Mouse (Mus musculus) embryo, embryonic 11.5 days (tissue): Measurements from ENCODE around the gene Zfp692.
"Not testable (repeated sequence)": the region's sequence is repeated elsewhere in the genome, so short reads cannot be mapped to it uniquely, and the experiment has no call there.

Source experiments
- DNase-seq: peaks from one replicate; pipeline ENCODE4 v3.0.0-alpha.2; 2012; ENCODE audit warnings: low read depth, low spot score

Gene Zfp692

GRCm38 (mm10) chr11:58306860-58307308 lies at the start of gene Zfp692:
Gene Zfp692, plus strand, starts transcription at chr11:58307069.
- peak; percentile 91 for DNase-seq

DNA sequence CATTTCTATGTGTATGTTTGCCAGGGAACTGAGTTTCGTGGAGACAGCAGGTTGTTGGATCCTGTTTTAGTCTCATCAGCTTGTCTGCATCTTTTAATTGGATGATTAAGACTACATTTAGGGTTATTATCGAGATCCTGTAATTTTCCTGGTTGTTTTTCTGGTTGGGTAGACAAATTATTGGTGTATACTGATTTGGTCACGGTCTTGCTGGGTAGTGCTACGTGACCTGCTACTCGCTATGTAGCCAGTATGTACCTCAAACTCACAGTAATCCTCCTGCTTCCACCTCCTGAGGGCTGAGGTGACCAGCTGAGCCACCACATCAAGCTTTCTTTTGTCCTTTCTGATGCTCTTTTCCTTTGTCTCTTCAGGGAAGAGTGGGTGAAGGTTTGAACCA lies 49.1 kb upstream of the Zfp692 start:
- DNase-seq: no peak

DNA sequence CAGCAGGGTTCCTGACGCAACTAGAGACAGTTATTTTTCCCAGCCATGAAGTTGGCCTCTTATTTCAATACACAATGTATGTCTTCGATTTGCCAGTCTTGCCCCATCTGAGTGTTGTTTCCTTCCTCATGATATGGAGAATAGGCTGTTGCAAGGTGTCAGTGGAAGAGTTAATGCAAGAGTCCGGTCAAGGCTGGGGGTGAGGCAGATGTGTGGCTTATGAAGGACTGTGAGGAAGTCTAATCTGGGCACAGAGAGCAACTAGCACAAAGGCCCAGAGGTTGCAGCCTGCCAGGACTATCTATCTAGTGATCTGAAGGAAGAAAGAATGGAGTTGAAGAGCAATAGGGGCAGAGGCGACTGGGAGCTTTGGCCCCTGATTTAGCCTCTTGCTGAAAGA lies 46.7 kb upstream of the Zfp692 start:
- DNase-seq: no peak

DNA sequence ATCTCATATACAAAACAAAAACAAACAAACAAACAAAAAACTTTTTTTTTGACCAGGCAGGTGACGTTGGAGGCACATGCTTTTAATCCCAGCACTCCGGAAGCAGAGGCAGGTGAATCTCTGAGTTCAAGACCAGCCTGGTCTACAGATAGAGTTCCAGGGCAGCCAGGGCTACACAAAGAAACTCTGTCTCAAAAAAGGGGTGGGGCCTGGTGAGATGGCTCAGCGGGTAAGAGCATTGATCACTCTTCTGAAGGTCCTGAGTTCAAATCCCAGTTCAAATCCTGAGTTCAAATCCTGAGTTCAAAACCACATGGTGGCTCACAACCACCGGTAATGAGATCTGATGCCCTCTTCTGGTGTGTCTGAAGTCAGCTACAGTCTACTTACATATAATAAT lies 45.0 kb upstream of the Zfp692 start:
- no peak for DNase-seq

DNA sequence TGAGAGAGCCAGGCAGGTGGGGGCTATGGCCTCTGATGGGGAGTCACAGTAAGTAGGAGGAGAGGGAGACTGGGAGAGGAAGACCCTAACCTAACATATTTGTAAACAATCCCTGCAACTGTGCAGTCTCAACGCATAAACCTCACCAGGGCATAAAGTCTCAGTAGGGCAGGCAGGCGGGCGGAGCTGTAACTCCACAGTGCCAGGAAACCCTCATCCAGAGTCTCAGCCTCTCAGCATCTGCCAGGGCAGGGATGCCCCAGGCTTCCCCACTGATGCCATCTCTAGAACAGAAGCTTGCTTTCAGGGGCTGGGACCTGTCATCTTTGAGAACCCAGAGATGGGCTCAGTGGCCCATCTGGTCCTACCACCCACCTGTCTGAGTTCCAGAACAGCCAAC lies 44.5 kb upstream of the Zfp692 start:
- no peak for DNase-seq

GRCm38 (mm10) chr11:58263516-58263915 lies 43.4 kb upstream of the Zfp692 start:
- DNase-seq: no peak

DNA sequence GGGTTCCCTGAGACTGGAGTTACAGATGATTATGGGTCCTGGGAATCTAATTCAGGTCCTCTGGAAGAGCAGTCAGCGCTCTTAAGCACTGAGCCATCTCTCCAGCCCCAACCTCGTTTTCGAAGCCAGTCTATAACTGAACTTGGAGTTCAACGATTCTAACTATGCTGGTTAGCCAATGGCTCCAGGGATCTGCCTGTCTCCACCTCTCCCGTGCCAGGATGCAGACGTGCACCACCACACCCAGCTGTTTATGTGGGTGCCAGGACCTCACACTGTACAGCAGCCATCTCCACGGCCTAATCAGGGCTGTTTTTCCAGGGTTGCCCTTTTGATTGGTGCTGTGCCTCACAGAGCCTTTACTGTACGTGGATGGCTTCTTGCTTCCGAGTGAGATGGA lies 42.3 kb upstream of the Zfp692 start:
- DNase-seq: no peak

DNA sequence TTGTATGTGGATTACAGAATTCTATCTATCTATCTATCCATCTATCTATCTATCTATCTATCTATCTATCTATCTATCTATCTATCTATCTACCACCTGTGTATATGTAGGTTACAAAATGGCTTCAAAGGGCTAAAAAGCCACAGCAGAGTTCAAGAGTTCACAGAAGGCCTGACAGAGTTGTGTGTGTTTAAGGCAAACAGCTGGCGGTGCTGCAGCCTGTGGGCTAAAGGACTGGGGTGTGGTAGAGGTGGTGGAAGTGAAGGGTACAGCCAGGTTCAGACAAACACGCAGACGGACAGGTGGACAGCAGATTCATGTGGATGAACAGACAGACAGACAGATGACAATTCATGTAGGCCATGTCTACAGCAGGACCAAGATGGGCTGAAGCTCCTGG lies 38.6 kb upstream of the Zfp692 start:
- DNase-seq: no peak

- no peak for DNase-seq
Measured at GRCm38 (mm10) chr11:58274572-58274971, 32.3 kb upstream of the Zfp692 start, which contains the start of gene 4930438A08Rik. Gene 4930438A08Rik, plus strand, starts transcription at chr11:58274799.

DNA sequence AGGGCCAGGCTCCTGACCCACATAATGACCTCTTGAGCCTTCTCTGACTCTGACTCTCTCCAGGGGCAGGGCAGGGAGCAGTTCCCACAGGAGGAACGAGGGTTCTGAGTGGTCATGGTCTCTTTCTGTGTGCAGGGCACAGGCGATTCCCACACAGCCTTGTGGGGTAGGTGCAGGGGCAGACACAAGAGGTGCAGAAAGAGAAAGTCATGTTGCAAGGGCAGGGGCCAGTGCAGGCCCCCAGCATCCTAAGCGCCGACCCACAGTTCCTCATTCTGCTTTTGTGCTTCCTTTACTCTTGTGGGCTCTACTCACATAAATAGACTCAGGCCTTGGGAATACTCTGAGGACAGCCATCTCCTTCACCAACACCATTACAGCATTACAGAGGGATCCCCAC lies 31.1 kb upstream of the Zfp692 start:
- DNase-seq: no peak

DNA sequence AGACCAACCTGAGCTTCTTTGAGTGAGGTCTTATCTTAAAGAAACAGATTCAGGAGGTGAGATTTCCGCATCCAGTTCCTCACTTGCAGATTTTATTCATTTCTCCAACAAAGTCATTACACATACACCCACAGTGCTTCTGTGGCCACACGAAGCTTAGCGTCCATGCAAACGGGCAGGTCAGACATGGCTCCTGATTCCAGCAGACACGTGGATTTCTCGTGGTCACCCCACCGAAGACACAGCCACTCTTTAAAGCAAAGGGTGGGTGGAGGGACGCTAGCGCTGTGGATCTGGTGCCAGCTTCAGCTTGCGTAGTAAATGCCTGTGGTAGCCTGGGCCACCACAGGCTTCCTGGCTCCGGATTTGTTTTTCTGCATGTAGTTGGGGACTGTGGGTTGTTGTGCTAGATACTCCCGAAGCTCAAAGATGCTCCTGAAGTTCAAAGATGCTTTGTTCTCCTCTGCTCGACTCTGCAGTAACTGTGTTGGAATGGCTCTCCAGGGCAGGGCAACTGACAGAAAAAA lies 24.8 kb upstream of the Zfp692 start:
- DNase-seq: no peak

GRCm38 (mm10) chr11:58282518-58282917 lies 24.4 kb upstream of the Zfp692 start:
- DNase-seq: no peak

DNA sequence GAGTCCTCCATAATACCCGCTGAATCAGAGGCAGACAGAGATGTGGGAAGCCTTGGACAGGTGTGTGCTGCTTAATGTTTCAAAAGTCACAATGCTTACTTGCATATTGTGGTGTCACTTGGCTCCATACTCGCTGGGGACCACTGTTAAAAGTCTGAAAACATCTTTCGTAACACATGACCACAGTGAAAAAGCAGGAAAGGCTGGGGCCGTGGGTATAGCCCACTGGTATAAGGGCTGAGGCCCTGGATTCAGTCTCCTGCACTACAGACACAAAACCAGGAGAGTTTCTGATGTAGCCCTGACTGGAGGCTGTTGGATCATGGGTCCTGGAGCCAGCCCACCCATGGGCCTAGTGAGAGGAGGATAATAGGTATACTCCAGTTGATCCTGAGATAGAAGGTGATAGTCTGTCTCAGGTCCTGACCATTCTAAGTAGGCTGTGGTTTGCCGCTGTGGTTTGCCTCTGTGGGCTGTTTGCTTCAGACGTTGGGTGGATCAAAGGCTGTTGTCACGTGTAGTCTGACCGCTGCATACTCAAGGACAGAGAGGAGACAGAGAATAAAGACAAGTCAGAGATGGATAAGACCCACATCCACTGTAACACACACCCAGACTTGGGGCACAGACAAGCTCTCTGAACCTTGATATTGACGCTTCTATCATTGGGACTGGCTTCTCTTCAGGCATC lies 16.7 kb upstream of the Zfp692 start:
- no peak for DNase-seq

- DNase-seq: no peak
Measured at GRCm38 (mm10) chr11:58290812-58291211, 16.1 kb upstream of the Zfp692 start.

DNA sequence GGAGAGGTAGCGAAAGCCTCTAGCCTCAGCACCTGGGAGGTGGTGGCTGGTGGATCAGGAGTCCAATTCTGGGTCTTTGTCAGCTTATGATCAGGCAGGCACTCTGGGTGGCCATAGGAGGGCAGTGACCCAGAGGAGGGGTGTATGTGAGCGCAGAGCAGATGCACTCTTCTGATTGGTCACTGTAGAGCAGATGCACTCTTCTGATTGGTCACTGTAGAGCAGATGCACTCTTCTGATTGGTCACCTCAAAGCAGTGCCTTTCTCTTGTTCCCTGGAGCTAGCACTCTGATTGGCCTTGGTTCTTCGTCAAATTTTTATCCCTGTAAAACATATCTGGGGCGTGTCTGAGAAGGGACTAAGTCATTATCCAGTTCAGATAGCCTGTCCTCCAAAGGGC lies 14.1 kb upstream of the Zfp692 start:
- no peak for DNase-seq

DNA sequence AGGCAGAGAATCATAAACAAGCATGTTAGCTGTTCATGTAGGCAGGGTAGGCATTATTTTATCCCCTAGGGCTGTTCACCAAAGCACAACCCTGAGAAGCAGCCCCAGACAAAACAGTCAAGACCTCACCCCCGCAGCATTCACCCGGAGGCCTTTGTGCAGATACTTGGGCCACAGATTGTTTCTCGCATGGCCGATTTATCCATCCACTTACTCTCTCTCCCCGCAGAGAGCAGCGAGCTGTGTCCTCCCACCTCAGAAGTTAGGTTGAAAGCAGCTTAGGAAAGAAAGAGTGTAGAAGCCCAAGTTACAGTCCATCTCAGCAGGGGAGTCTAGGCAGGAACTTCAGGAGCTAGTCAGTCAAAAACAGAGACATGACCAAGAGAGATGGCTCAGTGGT lies 9.5 kb upstream of the Zfp692 start:
- DNase-seq: no peak

- DNase-seq: peak; percentile 38
Measured at GRCm38 (mm10) chr11:58301057-58301456, 5.8 kb upstream of the Zfp692 start.

- peak; percentile 97 for DNase-seq
Measured at GRCm38 (mm10) chr11:58301837-58302754, 4.8 kb upstream of the Zfp692 start.

GRCm38 (mm10) chr11:58302774-58303445 lies 4.0 kb upstream of the Zfp692 start:
- no peak for DNase-seq

GRCm38 (mm10) chr11:58303594-58303993 lies 3.3 kb upstream of the Zfp692 start:
- DNase-seq: no peak

GRCm38 (mm10) chr11:58305299-58305698 lies 1.6 kb upstream of the Zfp692 start:
- DNase-seq: not testable (repeated sequence)
